Mouse (Mus musculus): ENCODE data around the gene Tax1bp1. TPM values are rescaled to one million over a fixed set of nuclear protein-coding genes. Genes with fewer than 3 reads are reported as not detected.

Tax1bp1 gene
- polyA plus RNA-seq, 1 experiment from 2014 or later, result 98.3 TPM

GRCm38 (mm10) chr6:52707815-52708214 is 5.7 kb upstream of the Tax1bp1 start:
- H3K9me3 ChIP-seq (replicated peaks), result no peaks in the 10 kb centered on the region
- no peak overlapping the region for H3K27ac ChIP-seq
- H3K27me3 ChIP-seq, result no peaks in the 10 kb centered on the region
- H3K4me1 ChIP-seq (replicated peaks), result peaks cover 22% of the 10 kb centered on the region
- H3K4me3 ChIP-seq (replicated peaks), result no peak overlapping the region
- DNase-seq (no peak), ATAC-seq (ENCODE audit: low read depth) (no peak)
- WGBS (ENCODE audit: insufficient replicate concordance), result 69% methylated on average over 5 of the region's 5 CpGs
- no peaks in the 10 kb centered on the region for H3K36me3 ChIP-seq
- H3K9ac ChIP-seq, result no peak overlapping the region
- H3K4me2 ChIP-seq, result no peak overlapping the region

- Histone ChIP-seq H3K27ac (peak overlapping the region; percentile 68), H3K9ac (peak overlapping the region; percentile 39; the same call in 1 of the 2 replicates), H3K4me2 (peak overlapping the region; percentile 32), H3K9me3 (replicated peaks) (no peaks in the 10 kb centered on the region), H3K36me3 (no peaks in the 10 kb centered on the region), H3K4me3 (replicated peaks) (no peak overlapping the region), H3K4me1 (replicated peaks) (peaks cover 37% of the 10 kb centered on the region), H3K27me3 (no peaks in the 10 kb centered on the region)
- DNase-seq (no peak), ATAC-seq (ENCODE audit: low read depth) (no peak)
- 19% methylated on average over 2 of the region's 2 CpGs for WGBS (ENCODE audit: insufficient replicate concordance)
Measured at GRCm38 (mm10) chr6:52712563-52712962, 966 bp upstream of the Tax1bp1 start.

GRCm38 (mm10) chr6:52713897-52714509 is 474 bp downstream of the Tax1bp1 start:
- under 1% methylated on average over 52 of the region's 52 CpGs for WGBS (ENCODE audit: insufficient replicate concordance)
- peaks cover 44% of the 10 kb centered on the region for H3K4me1 ChIP-seq (replicated peaks)

GRCm38 (mm10) chr6:52717493-52718192 is 4.1 kb downstream of the Tax1bp1 start:
- no peak for ATAC-seq (ENCODE audit: low read depth)
- no peaks in the 10 kb centered on the region for H3K27me3 ChIP-seq
- H3K4me1 ChIP-seq (replicated peaks), result peaks cover 30% of the 10 kb centered on the region
- no peak overlapping the region for H3K4me3 ChIP-seq (replicated peaks)
- H3K4me2 ChIP-seq, result no peak overlapping the region
- 72% methylated on average over 5 of the region's 5 CpGs for WGBS (ENCODE audit: insufficient replicate concordance)
- H3K9ac ChIP-seq, result no peak overlapping the region
- DNase-seq, result no peak
- H3K36me3 ChIP-seq, result 0 out of 2 replicates have a peak, but pooled peaks cover 2% of the 10 kb centered on the region
- no peaks in the 10 kb centered on the region for H3K9me3 ChIP-seq (replicated peaks)
- no peak overlapping the region for H3K27ac ChIP-seq

More at GRCm38 (mm10) chr6:52713897-52714509, 474 bp downstream of the Tax1bp1 start:
- Histone ChIP-seq H3K9me3 (replicated peaks) (no peaks in the 10 kb centered on the region), H3K4me3 (replicated peaks) (peak overlapping the region; percentile 97), H3K4me2 (peak overlapping the region; percentile 77), H3K36me3 (no peaks in the 10 kb centered on the region), H3K27me3 (no peaks in the 10 kb centered on the region), H3K27ac (peak overlapping the region; percentile 97), H3K9ac (peak overlapping the region; percentile 96)
- peak; percentile 81 for ATAC-seq (ENCODE audit: low read depth)
- peak; percentile 77 for DNase-seq

- H3K27me3 ChIP-seq, result no peaks in the 10 kb centered on the region
- H3K4me3 ChIP-seq (replicated peaks), result no peak overlapping the region
- peaks cover 43% of the 10 kb centered on the region for H3K36me3 ChIP-seq
- no peak for ATAC-seq (ENCODE audit: low read depth)
- H3K9ac ChIP-seq, result no peak overlapping the region
- peak; percentile 17 for DNase-seq
- H3K27ac ChIP-seq, result no peak overlapping the region
- 59% methylated on average over 8 of the region's 8 CpGs for WGBS (ENCODE audit: insufficient replicate concordance)
- no peaks in the 10 kb centered on the region for H3K9me3 ChIP-seq (replicated peaks)
- H3K4me1 ChIP-seq (replicated peaks), result peaks cover 6% of the 10 kb centered on the region; the same call in 1 of the 2 replicates
- H3K4me2 ChIP-seq, result no peak overlapping the region
Measured at GRCm38 (mm10) chr6:52724805-52725439, 11.4 kb downstream of the Tax1bp1 start.

GRCm38 (mm10) chr6:52730338-52730737 is 16.8 kb downstream of the Tax1bp1 start:
- Histone ChIP-seq H3K4me1 (replicated peaks) (peaks cover 5% of the 10 kb centered on the region; the same call in 1 of the 2 replicates), H3K9ac (no peak overlapping the region), H3K27ac (no peak overlapping the region), H3K36me3 (peaks cover 35% of the 10 kb centered on the region), H3K4me3 (replicated peaks) (no peak overlapping the region), H3K27me3 (no peaks in the 10 kb centered on the region), H3K4me2 (no peak overlapping the region), H3K9me3 (replicated peaks) (no peaks in the 10 kb centered on the region)
- WGBS (ENCODE audit: insufficient replicate concordance), result 59% methylated on average over 4 of the region's 4 CpGs
- DNase-seq, result no peak
- no peak for ATAC-seq (ENCODE audit: low read depth)

- Histone ChIP-seq H3K9ac (no peak overlapping the region), H3K4me2 (no peak overlapping the region), H3K27ac (no peak overlapping the region), H3K36me3 (peaks cover 37% of the 10 kb centered on the region), H3K9me3 (replicated peaks) (no peaks in the 10 kb centered on the region), H3K4me3 (replicated peaks) (no peak overlapping the region), H3K4me1 (replicated peaks) (peaks cover 2% of the 10 kb centered on the region; the same call in 1 of the 2 replicates), H3K27me3 (no peaks in the 10 kb centered on the region)
- ATAC-seq (ENCODE audit: low read depth), result no peak
- DNase-seq, result no peak
- WGBS (ENCODE audit: insufficient replicate concordance), result 61% methylated on average over 2 of the region's 2 CpGs
Measured at GRCm38 (mm10) chr6:52734630-52735029, 21.1 kb downstream of the Tax1bp1 start.

- H3K9ac ChIP-seq, result no peak overlapping the region
- H3K4me3 ChIP-seq (replicated peaks), result no peak overlapping the region
- no peak overlapping the region for H3K27ac ChIP-seq
- DNase-seq (peak; percentile 7), ATAC-seq (ENCODE audit: low read depth) (peak; percentile 70)
- no peaks in the 10 kb centered on the region for H3K9me3 ChIP-seq (replicated peaks)
- H3K27me3 ChIP-seq, result no peaks in the 10 kb centered on the region
- no peak overlapping the region for H3K4me2 ChIP-seq
- peaks cover 50% of the 10 kb centered on the region for H3K36me3 ChIP-seq
- 71% methylated on average over 5 of the region's 5 CpGs for WGBS (ENCODE audit: insufficient replicate concordance)
- H3K4me1 ChIP-seq (replicated peaks), result peaks cover 5% of the 10 kb centered on the region; the same call in 1 of the 2 replicates
Measured at GRCm38 (mm10) chr6:52752832-52753231, 39.3 kb downstream of the Tax1bp1 start.

GRCm38 (mm10) chr6:52765206-52765605 is 51.7 kb downstream of the Tax1bp1 start:
- ATAC-seq (ENCODE audit: low read depth), result no peak
- 69% methylated on average over 7 of the region's 7 CpGs for WGBS (ENCODE audit: insufficient replicate concordance)
- Histone ChIP-seq H3K27me3 (no peaks in the 10 kb centered on the region), H3K27ac (no peak overlapping the region), H3K36me3 (peaks cover 58% of the 10 kb centered on the region), H3K9ac (no peak overlapping the region), H3K9me3 (replicated peaks) (no peaks in the 10 kb centered on the region), H3K4me1 (replicated peaks) (no peaks in the 10 kb centered on the region), H3K4me3 (replicated peaks) (no peak overlapping the region), H3K4me2 (no peak overlapping the region)
- no peak for DNase-seq

GRCm38 (mm10) chr6:52770789-52771188 is 57.3 kb downstream of the Tax1bp1 start:
- Histone ChIP-seq H3K36me3 (peaks cover 31% of the 10 kb centered on the region), H3K9me3 (replicated peaks) (no peaks in the 10 kb centered on the region), H3K27ac (no peak overlapping the region), H3K4me1 (replicated peaks) (peaks cover 6% of the 10 kb centered on the region), H3K4me2 (no peak overlapping the region), H3K4me3 (replicated peaks) (no peak overlapping the region), H3K9ac (no peak overlapping the region), H3K27me3 (no peaks in the 10 kb centered on the region)
- DNase-seq (no peak), ATAC-seq (ENCODE audit: low read depth) (no peak)
- 86% methylated on average over 1 of the region's 1 CpGs for WGBS (ENCODE audit: insufficient replicate concordance)

GRCm38 (mm10) chr6:52773132-52773531 is 59.6 kb downstream of the Tax1bp1 start:
- H3K4me2 ChIP-seq, result no peak overlapping the region
- no peak overlapping the region for H3K9ac ChIP-seq
- peaks cover 15% of the 10 kb centered on the region for H3K36me3 ChIP-seq
- 58% methylated on average over 5 of the region's 5 CpGs for WGBS (ENCODE audit: insufficient replicate concordance)
- DNase-seq, result no peak
- H3K27ac ChIP-seq, result no peak overlapping the region
- no peaks in the 10 kb centered on the region for H3K9me3 ChIP-seq (replicated peaks)
- ATAC-seq (ENCODE audit: low read depth), result no peak
- no peaks in the 10 kb centered on the region for H3K27me3 ChIP-seq
- peaks cover 6% of the 10 kb centered on the region for H3K4me1 ChIP-seq (replicated peaks)
- no peak overlapping the region for H3K4me3 ChIP-seq (replicated peaks)

Data from liver, embryonic 13.5 days (tissue).